Comparison of ENCODE assay signal across 17 mouse cellular contexts in genomic region chr6:15825236-15825635, GRCm38 (mm10).
DNase-seq lines count a peak whose midpoint lies in the region; ATAC-seq and TF ChIP-seq lines count a peak whose summit lies in the region.
"Had no signal": no experiment of that assay in that cellular context is flagged by ENCODE, and none has a peak within 500 bp of the region (broad histone marks: within the 10 kb centered on the region; RNA-seq: fewer than 3 reads in every experiment).

No protein-coding gene starts in this region.

- no peak overlapping the region for H3K9ac ChIP-seq in forebrain, postnatal 0 days
- H3K9ac ChIP-seq: embryonic facial prominence, embryonic 12.5 days; forebrain, embryonic 13.5 days; forebrain, embryonic 15.5 days had no signal

- ATAC-seq in forebrain, postnatal 0 days: peak; percentile 69; the same call in 1 of the 2 replicates
- ATAC-seq: forebrain, embryonic 13.5 days; forebrain, embryonic 15.5 days had no signal

- peak; percentile 39 for DNase-seq in forebrain, postnatal 0 days
- no peak for DNase-seq in forebrain, embryonic 10.5 days (ENCODE audit: extremely low spot score, low spot score)
- peak; percentile 4 to 10 for DNase-seq in layer of hippocampus, postnatal 14 days (ENCODE audit: low spot score in 2 of 2)
- no peak for DNase-seq in layer of hippocampus, postnatal 25 days (ENCODE audit: extremely low spot score in 1 of 2, low spot score in 1 of 2)
- peak; percentile 3 for DNase-seq in brain, adult 2 months (ENCODE audit: low read depth, low spot score)
- no peak for DNase-seq in gastrocnemius, postnatal 14 days
- DNase-seq: adrenal gland, adult 2 months; adrenal gland, postnatal 10 days; adrenal gland, postnatal 25 days; cerebellum, adult 11-12 months; cerebellum, adult 2 months; cerebellum, adult 9-10 months; cerebellum, postnatal 25 days had no signal

- intact Hi-C loops in gastrocnemius, postnatal 14 days (cut with DNase I; ENCODE audit: low total_unique reads): no loop called here

- no peak for TF ChIP-seq CTCF in forebrain, postnatal 0 days (IDR thresholded peaks at IDR 0.05; ENCODE audit: low read depth)

- no peaks in the 10 kb centered on the region for H3K4me1 ChIP-seq in forebrain, postnatal 0 days (ENCODE audit: insufficient read depth)
- peaks cover 11% of the 10 kb centered on the region for H3K4me1 ChIP-seq in forebrain, embryonic 10.5 days
- H3K4me1 ChIP-seq: forebrain, embryonic 13.5 days; forebrain, embryonic 15.5 days had no signal

- no peaks in the 10 kb centered on the region for H3K27me3 ChIP-seq in forebrain, postnatal 0 days (ENCODE audit: insufficient read depth, low read length)
- H3K27me3 ChIP-seq in forebrain, embryonic 10.5 days (ENCODE audit: poor library complexity, severe bottlenecking): no peaks in the 10 kb centered on the region
- H3K27me3 ChIP-seq: embryonic facial prominence, embryonic 12.5 days; forebrain, embryonic 13.5 days; forebrain, embryonic 15.5 days had no signal

- no peak overlapping the region for H3K4me2 ChIP-seq in forebrain, postnatal 0 days (ENCODE audit: low read depth)
- H3K4me2 ChIP-seq: embryonic facial prominence, embryonic 12.5 days; forebrain, embryonic 13.5 days; forebrain, embryonic 15.5 days had no signal

- H3K27ac ChIP-seq in forebrain, postnatal 0 days (ENCODE audit: low read depth, low read length): no peak overlapping the region
- H3K27ac ChIP-seq in forebrain, embryonic 10.5 days: no peak overlapping the region
- H3K27ac ChIP-seq: embryonic facial prominence, embryonic 10.5 days; embryonic facial prominence, embryonic 12.5 days; forebrain, embryonic 13.5 days; forebrain, embryonic 15.5 days had no signal

- no peaks in the 10 kb centered on the region for H3K36me3 ChIP-seq in forebrain, postnatal 0 days (ENCODE audit: insufficient read depth)
- no peaks in the 10 kb centered on the region for H3K36me3 ChIP-seq in forebrain, embryonic 10.5 days (replicated peaks)
- H3K36me3 ChIP-seq: embryonic facial prominence, embryonic 10.5 days; embryonic facial prominence, embryonic 12.5 days; forebrain, embryonic 15.5 days had no signal

- H3K9me3 ChIP-seq in forebrain, postnatal 0 days (ENCODE audit: low read length): no peaks in the 10 kb centered on the region
- no peaks in the 10 kb centered on the region for H3K9me3 ChIP-seq in forebrain, embryonic 10.5 days
- H3K9me3 ChIP-seq: embryonic facial prominence, embryonic 10.5 days; embryonic facial prominence, embryonic 12.5 days; forebrain, embryonic 13.5 days; forebrain, embryonic 15.5 days had no signal

- H3K4me3 ChIP-seq in forebrain, postnatal 0 days (ENCODE audit: low read depth, low read length): no peak overlapping the region
- no peak overlapping the region for H3K4me3 ChIP-seq in forebrain, embryonic 10.5 days
- H3K4me3 ChIP-seq: embryonic facial prominence, embryonic 10.5 days; embryonic facial prominence, embryonic 12.5 days; forebrain, embryonic 13.5 days; forebrain, embryonic 15.5 days had no signal

- 51% methylated on average over 3 of the region's 3 CpGs for WGBS in forebrain, postnatal 0 days
- 69% methylated on average over 3 of the region's 3 CpGs for WGBS in forebrain, embryonic 10.5 days

Comparison
In these comparisons a context has a peak if more than half of its experiments do, and no peak if none do; other contexts are left out.
1. DNase-seq: peak in forebrain, postnatal 0 days (single experiment), layer of hippocampus, postnatal 14 days (2 of 2) and brain, adult 2 months (single experiment); none in forebrain, embryonic 10.5 days (single experiment), layer of hippocampus, postnatal 25 days (0 of 2) and gastrocnemius, postnatal 14 days (single experiment).